Mouse (Mus musculus): ENCODE measurements around the gene Mpc1.
A peak's percentile ranks its signal among the peaks of the same experiment; 100 is the strongest.

DNA sequence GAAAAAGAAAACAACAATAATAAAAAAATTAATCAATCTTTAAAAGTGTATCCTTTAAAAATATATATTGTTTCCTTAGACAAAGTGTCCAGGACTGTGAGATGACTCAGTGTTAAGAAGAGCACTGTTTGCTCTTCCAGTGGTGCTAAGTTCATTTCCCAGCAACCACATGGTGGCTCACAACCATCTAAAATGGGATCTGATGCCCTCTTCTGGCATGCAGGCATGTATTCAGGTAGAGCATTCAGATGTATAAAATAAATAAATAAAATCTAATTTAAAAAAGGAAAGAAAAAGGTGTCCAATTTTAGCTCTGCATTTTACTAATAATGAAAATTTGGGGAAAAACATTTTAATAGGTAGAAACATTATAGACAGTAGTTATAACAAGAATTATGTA is 13.1 kb downstream of the Mpc1 start:
- TF ChIP-seq CTCF (conservative IDR thresholded peaks at IDR 0.05 in 1 of 2, IDR thresholded peaks at IDR 0.05 in 1 of 2; ENCODE audit: low read depth in 2 of 2, low read length in 2 of 2) (peak in 1 of 2 experiments; percentile 69; a peak in 2 of 4 replicates), ZKSCAN1 (IDR thresholded peaks at IDR 0.05; ENCODE audit: borderline replicate concordance, low read depth, low read length) (no peak), POLR2A (IDR thresholded peaks at IDR 0.05; ENCODE audit: low read depth, low read length) (no peak), SIN3A (IDR thresholded peaks at IDR 0.05; ENCODE audit: low read length) (no peak), MAZ (IDR thresholded peaks at IDR 0.05; ENCODE audit: low read depth, low read length) (no peak), SMC3 (IDR thresholded peaks at IDR 0.05; ENCODE audit: low read depth, low read length) (peak; percentile 48)

Data from CH12.LX (cell line).